Mouse (Mus musculus) B cell, adult 2 months (primary cell): ENCODE measurements at regions not wholly inside any gene's neighbourhood (a gene's known extent, or its start where the extent isn't known, plus 50 kb on each side); places are given as distances from the start of the nearest gene placed in this dataset.

Experiments
- DNase-seq, 2 experiments: peaks; one replicate each; pipeline ENCODE4 v3.0.0; 2022

DNA sequence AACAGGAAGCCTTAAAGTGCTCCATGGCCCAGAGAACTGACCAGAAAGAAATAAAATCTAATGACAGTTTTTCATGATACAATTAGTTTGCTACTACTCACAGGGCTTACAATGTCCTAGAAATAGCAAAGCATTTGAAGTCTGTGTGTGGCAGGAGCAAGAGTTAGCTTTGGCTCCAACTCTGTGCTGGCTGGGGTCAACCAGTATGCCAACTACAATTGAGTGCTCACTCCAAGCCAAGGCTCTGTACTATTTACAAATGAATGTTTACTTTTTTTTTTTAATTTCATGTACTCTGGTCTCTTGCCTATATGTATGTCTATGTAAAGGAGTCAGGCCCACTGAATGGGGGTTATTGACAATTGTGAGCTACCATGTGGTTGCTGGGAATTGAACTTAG is 75.7 kb upstream of the Jak1 start:
- DNase-seq: no peak

DNA sequence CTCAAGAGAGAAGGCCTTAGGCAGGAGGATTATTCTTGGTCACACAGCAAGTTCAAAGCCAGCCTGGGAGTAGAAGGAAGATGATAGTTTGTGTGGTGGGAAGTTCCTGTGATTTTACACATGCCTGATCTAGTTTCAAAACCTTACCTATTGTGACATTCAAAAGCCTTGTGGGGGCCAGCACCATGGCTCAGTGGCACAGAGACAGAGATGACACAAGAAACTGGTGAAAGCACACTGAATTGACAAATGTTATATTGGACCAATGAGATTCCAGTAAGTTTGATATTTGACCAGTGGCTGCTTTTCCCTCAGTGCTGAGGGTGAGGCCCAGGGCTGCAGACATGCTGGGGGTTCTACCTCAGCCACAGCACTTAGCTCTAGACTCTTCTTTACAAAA is 73.1 kb upstream of the Jak1 start:
- DNase-seq: no peak

DNA sequence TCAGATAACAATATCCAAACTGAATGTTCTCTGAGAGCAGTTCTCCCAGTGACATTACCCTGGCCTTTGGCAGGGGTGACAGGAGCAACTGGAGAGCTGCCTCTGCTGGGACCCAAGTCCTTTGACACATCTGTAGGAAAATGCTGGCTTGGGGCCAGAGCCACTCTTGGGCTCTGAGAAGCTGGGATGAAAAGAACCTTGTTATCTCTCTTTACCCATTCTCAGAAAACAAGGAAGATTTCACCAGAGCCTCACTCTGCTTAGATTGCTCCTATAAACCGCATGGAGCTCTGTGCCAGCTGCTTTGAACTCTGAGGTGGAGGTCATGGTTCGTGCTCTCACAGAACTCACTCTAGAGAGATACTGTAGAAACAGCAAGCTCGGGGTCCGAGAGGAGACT is 71.7 kb upstream of the Jak1 start:
- DNase-seq: no peak

DNA sequence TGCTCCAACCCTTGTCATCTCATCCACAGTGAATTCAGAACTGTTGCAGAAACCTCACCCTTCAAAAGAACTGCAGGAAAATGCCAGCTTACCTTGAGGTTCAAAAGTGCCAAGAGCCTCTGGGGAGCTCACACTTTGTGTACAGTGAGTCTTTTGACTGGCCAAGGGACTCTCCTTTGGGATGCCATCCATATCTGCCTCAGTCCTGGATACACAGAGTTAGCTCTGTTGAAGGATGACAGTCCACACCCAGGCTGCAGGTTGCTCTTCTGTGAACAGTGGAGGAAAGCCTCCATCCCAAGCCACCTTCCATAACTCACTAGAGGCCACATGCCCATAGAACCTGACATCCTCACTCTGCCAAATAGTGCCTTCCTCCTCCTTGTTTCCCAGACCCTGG is 71.3 kb upstream of the Jak1 start:
- no peak for DNase-seq

DNA sequence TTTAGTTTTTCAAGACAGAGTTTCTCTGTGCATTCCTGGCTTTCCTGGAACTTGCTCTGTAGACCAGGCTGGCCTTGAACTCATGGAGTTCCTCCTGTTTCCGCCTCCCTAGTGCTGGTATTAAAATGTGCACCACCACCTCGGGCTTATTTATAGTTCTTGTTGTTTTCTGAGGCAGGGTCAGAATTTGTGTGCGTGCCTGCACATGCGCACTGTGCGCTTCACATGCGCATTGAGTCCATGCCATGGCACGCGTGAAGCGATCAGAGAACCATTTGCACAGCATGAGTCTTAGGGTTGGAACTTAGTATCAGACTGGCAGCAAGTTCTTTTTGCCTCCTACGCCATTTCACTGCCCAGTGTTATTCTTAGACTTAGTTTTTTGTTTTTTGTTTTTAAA is 68.8 kb upstream of the Jak1 start:
- DNase-seq: no peak

GRCm38 (mm10) chr4:101333036-101333435 is 68.0 kb upstream of the Jak1 start:
- DNase-seq: no peak

DNA sequence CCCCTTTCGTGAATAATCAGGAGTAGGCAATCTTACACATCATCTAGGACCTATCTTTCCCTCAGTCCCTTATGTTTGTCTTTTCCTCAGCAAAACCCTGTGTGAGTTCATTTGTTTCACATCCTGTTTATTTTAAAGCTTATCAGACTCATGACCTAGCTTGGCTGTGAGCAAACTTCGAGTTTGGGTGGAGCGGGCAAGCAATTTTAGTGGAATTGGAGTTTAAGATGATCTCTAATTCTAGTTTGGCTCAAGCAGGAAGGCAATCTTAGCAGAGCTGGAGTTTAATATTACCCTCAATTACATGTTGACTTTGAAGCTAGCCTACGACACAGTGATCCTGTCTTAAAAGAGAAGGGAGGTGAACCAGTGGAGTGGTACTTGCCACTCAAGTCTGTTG is 66.1 kb upstream of the Jak1 start:
- DNase-seq: no peak

DNA sequence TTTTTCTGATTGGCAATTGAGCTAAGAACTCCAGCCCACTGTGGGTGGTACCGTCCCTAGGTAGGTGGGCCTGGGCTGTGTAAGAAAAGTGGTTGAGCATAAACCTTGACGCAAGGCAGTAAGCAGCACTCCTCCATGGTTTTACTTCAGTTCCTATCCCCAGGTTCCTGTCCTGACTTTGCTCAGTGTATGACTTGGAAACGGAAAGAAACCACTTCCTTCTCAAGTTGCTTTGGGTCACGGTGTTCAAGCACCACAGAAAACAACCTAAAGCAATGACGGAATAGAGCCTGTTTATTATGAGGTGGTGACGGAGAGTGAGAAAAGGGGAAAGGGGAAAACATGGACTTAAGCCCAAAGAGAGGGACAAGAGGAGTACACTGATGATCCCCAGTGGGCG is 64.0 kb upstream of the Jak1 start:
- DNase-seq: peak; percentile 19 to 20

GRCm38 (mm10) chr4:101326067-101326466 is 61.0 kb upstream of the Jak1 start:
- DNase-seq: no peak

GRCm38 (mm10) chr4:101321731-101322130 is 56.6 kb upstream of the Jak1 start:
- no peak for DNase-seq

- peak; percentile 77 to 82 for DNase-seq
These were observed 55.5 kb upstream of the Jak1 start for GRCm38 (mm10) chr4:101320587-101320986.

GRCm38 (mm10) chr4:101319681-101320220 is 54.7 kb upstream of the Jak1 start:
- DNase-seq: no peak

GRCm38 (mm10) chr4:101318836-101319235 is 53.8 kb upstream of the Jak1 start:
- no peak for DNase-seq

GRCm38 (mm10) chr4:101316061-101316460 is 51.0 kb upstream of the Jak1 start:
- DNase-seq: no peak
